Mouse (Mus musculus) splenic B cell, adult 2 months (primary cell): ENCODE results near the gene Kcnh8.

ENCODE experiments used
- DNase-seq: peaks from one replicate; pipeline ENCODE4 v3.0.0-alpha.2; 2011; ENCODE audit warnings: low read depth, low spot score
- H3K27me3 ChIP-seq: 2 replicates; pipeline ENCODE4 v1.6.1; 2012; ENCODE audit warnings: mild to moderate bottlenecking, low read length, moderate library complexity, mixed read lengths; ENCODE audit not compliant: control insufficient read depth, poor library complexity, insufficient read depth, severe bottlenecking
- H3K36me3 ChIP-seq: 2 replicates; pipeline ENCODE4 v1.6.1; 2012; ENCODE audit warnings: mild to moderate bottlenecking, low read length, moderate library complexity, mixed read lengths; ENCODE audit not compliant: control insufficient read depth, poor library complexity, insufficient read depth, severe bottlenecking

Gene Kcnh8

DNA sequence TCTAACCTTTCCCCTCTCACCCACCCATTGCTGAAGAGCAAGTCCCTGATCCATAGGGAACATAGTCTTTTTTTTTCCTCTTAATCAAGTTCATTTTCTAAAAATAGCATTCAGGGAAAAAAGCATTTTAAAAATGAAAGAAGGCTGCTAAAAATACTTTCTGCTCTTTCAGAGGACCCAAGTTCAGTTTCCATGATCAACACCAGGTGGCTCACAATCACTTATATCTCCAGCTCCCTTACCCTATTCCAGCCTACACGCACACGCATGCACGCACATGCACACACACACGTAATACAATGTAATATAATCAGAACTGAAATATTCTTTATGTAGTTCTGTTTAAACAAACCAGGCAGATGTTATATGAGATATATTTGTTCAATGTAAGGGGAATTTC is 378.4 kb downstream of the Kcnh8 start:
- no peak for DNase-seq
- Histone ChIP-seq H3K27me3 (no peaks in the 10 kb centered on the region), H3K36me3 (no peaks in the 10 kb centered on the region)
